Mouse (Mus musculus) embryonic facial prominence, embryonic 12.5 days (tissue): ENCODE data around the gene Brk1. TPM values are rescaled to one million over a fixed set of nuclear protein-coding genes. Genes with fewer than 3 reads are reported as not detected.
A peak's percentile ranks its signal among the peaks of the same experiment; 100 is the strongest.

Experiments used
- ATAC-seq: fragments of 200-750 bp; cut with Nextera tagmentation; 2 replicates; pipeline ENCODE4 v1.8.0; 2017; ENCODE audit not compliant: insufficient number of reproducible peaks, insufficient read depth, low FRiP score, low TSS enrichment
- H3K27ac ChIP-seq: fragments of 300-500 bp; sonication (generic); 2 replicates; pipeline ENCODE4 v1.5.1; 2016; ENCODE audit warnings: mild to moderate bottlenecking
- H3K27me3 ChIP-seq: fragments of 300-500 bp; sonication (generic); 2 replicates; pipeline ENCODE4 v1.6.1; 2016; ENCODE audit warnings: mild to moderate bottlenecking, moderate library complexity
- H3K36me3 ChIP-seq: fragments of 300-500 bp; sonication (generic); 2 replicates; pipeline ENCODE4 v1.6.1; 2016; ENCODE audit warnings: mild to moderate bottlenecking
- H3K4me1 ChIP-seq: fragments of 300-500 bp; sonication (generic); 2 replicates; pipeline ENCODE4 v1.6.1; 2016
- H3K4me2 ChIP-seq: fragments of 300-500 bp; sonication (generic); replicated peaks from 2 replicates; pipeline ENCODE4 v1.6.1; 2016; ENCODE audit warnings: mild to moderate bottlenecking, moderate library complexity
- H3K4me3 ChIP-seq: fragments of 300-500 bp; sonication (generic); 2 replicates; pipeline ENCODE4 v1.5.1; 2016; ENCODE audit warnings: mild to moderate bottlenecking
- H3K9ac ChIP-seq: fragments of 300-500 bp; sonication (generic); 2 replicates; pipeline ENCODE4 v1.6.1; 2016; ENCODE audit warnings: mild to moderate bottlenecking, moderate library complexity
- H3K9me3 ChIP-seq: fragments of 300-500 bp; sonication (generic); 2 replicates; pipeline ENCODE4 v1.6.1; 2016; ENCODE audit warnings: mild to moderate bottlenecking, moderate library complexity
- WGBS: fragments of 180-500 bp; shearing (Covaris S2); methylation state at CpG from one replicate; pipeline ENCODE4 v1.1.7; 2016; 5-methylcytosine and 5-hydroxymethylcytosine counted together
- polyA plus RNA-seq: library from polyadenylated mRNA; unstranded; fragments of >200 nt; fragmentation: Nextera tagmentation; extraction: Ambion mirVana; gene quantifications from 2 replicates; pipeline ENCODE4 v1.2.1, GENCODE M21; 2016

Brk1 gene
- polyA plus RNA-seq, 1 experiment from 2014 or later: 211 TPM

DNA sequence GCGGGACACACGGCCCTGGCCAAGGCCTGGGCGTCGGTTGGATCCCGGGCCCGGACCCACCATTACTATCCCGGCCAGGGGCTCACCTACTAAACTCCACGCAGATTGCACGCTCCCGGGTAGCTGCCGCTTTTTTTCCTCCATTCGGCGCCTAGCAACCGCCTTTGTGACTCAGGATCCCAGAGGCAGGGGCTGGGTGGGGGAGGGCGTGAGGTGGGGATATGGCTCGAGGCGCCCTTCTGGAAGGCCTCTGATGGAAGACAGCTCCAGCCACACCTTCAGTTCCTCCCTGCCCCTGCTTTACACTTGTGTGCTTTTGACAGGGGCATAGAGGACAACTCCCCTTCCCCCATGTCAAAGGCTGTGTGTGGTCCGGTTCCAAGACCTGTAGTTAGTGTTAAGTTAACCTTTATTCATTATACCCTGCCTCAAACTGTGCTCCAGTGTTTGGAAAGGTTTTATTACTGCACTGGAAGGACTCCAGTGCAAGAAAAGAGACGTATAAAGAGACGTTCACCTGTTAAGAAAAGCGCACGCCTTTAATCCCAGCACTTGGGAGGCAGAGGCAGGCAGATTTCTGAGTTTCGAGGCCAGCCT is 3.9 kb upstream of the Brk1 start, which contains the start of gene Fancd2os:
TSS of gene Fancd2os (minus strand) at position 173 of the 597 bp plus-strand sequence.
- Histone ChIP-seq H3K9me3 (no peaks in the 10 kb centered on the region), H3K27me3 (no peaks in the 10 kb centered on the region), H3K9ac (no peak within 1 kb of the TSS), H3K4me2 (no peak within 1 kb of the TSS), H3K36me3 (0 out of 2 replicates have a peak, but pooled peaks cover 2% of the 10 kb centered on the region), H3K27ac (no peak within 1 kb of the TSS), H3K4me3 (no peak within 1 kb of the TSS), H3K4me1 (peaks cover 4% of the 10 kb centered on the region)
- ATAC-seq: no peak
- WGBS: 43% methylated on average over 23 of the region's 23 CpGs

DNA sequence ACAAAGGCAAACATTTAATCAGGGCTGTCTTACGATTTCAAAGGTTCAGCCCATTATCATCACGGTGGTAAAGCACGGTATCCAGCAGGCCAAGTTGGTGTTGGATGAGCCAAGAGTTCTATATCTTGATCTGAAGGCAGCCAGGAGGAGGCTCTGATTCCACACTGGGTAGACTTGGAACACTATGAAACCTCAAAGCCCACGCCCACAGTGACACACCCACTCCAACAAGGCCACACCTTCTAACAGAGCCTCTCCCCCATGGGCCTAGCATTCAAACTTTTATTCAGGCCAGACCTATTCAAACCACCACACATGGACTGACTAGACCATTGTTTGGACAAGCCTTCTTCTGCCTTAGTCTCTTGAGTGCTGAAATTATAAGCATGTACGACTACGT is 1.8 kb upstream of the Brk1 start:
- no peak for ATAC-seq
- Histone ChIP-seq H3K27ac (no peak overlapping the region), H3K4me2 (no peak overlapping the region), H3K4me1 (peaks cover 17% of the 10 kb centered on the region), H3K27me3 (no peaks in the 10 kb centered on the region), H3K36me3 (no peaks in the 10 kb centered on the region), H3K4me3 (no peak overlapping the region), H3K9me3 (no peaks in the 10 kb centered on the region), H3K9ac (no peak overlapping the region)
- WGBS: 93% methylated on average over 6 of the region's 6 CpGs

DNA sequence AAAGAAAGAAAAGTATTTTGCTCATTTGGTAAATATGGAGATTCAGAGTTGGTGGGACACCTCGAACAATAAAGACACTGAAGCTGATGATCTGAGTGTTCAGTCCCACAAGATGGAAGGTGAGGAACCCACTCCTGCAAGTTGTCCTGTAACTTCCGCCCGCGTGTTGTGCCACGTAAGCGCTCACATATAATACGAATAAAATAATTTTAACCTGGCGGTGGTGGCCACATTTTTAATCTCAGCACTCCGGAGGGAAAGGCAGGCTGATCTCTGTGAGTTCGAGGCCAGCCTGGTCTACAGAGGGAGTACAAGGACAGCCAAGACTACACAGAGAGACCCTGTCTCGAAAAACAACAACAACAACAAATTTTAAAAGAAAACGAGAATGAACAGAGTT is 579 bp upstream of the Brk1 start:
- Histone ChIP-seq H3K4me3 (peak overlapping the region; percentile 85), H3K9ac (peak overlapping the region; percentile 84; the same call in 1 of the 2 replicates), H3K9me3 (no peaks in the 10 kb centered on the region), H3K36me3 (no peaks in the 10 kb centered on the region), H3K27ac (0 out of 2 replicates have a peak overlapping the region, but pooled peaks have one; percentile 78), H3K4me1 (peaks cover 17% of the 10 kb centered on the region), H3K4me2 (peak overlapping the region; percentile 69), H3K27me3 (no peaks in the 10 kb centered on the region)
- 54% methylated on average over 12 of the region's 12 CpGs for WGBS
- peak; percentile 13; the same call in 1 of the 2 replicates for ATAC-seq

DNA sequence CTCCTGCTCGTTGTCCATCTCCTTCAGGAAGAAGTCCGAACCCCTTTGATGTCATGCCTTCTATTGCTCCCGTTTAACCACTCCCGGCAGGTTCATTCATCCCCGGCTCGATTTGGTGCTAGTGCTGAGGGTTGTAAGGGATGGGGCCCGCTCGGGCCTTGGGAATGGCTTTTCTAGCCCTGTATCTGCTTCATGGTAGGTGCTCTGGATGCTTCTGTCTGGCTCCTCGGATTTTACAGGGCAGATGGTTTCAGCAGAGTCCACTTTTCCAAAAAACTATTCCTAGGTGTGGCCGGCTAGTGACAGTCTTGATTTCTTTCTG is 613 bp downstream of the Brk1 start:
- 7% methylated on average over 10 of the region's 10 CpGs for WGBS
- peak overlapping the region; percentile 85 for H3K4me3 ChIP-seq
- H3K36me3 ChIP-seq: no peaks in the 10 kb centered on the region; the same call in 1 of the 2 replicates
- H3K9ac ChIP-seq: peak overlapping the region; percentile 84
- peak overlapping the region; percentile 78 for H3K27ac ChIP-seq
- H3K27me3 ChIP-seq: no peaks in the 10 kb centered on the region
- H3K4me2 ChIP-seq: peak overlapping the region; percentile 69
- no peak for ATAC-seq
- H3K4me1 ChIP-seq: peaks cover 17% of the 10 kb centered on the region
- H3K9me3 ChIP-seq: no peaks in the 10 kb centered on the region

DNA sequence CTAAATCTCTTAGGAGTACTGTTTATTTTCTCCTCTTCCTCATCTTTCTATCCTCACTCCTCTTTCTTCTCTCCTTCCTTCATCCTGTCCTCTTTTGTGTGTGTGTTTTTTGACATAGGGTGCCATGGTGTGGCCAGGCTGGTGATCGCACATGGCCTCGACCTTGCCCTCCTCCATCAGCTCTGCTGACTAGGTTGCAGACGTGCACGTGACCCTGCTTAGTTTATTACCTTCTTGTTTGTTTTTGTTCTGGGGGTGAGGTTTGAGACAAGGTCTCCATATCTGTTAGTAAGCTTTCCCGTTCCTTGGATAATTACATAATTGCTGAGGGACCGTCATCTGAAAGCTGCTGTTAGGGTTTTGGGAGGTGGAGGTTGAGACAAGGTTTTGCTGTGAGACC is 4.3 kb downstream of the Brk1 start:
- no peak for ATAC-seq
- H3K36me3 ChIP-seq: peaks cover 21% of the 10 kb centered on the region
- H3K4me2 ChIP-seq: no peak overlapping the region
- no peak overlapping the region for H3K27ac ChIP-seq
- no peaks in the 10 kb centered on the region for H3K27me3 ChIP-seq
- no peak overlapping the region for H3K9ac ChIP-seq
- H3K4me3 ChIP-seq: no peak overlapping the region
- 64% methylated on average over 6 of the region's 6 CpGs for WGBS
- no peaks in the 10 kb centered on the region for H3K9me3 ChIP-seq
- peaks cover 17% of the 10 kb centered on the region for H3K4me1 ChIP-seq

DNA sequence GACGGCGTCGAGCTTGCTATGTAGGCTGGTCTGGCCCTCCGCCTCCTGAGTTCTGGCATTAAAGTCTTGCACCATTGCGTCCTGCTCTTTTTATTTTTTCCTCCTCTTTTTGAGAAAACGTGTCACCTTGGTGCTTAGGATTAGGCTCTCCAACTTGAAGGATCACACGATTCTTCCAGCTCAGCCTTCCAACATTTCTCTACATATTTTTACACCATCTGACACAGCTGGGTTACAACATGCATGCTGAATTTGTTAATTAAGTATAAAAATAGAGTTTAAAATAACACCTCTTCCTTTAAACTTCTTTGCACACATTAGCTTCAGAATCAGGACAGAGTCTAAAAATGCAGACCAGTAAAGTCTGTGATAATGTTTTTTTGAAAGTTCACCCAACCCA is 4.7 kb downstream of the Brk1 start:
- Histone ChIP-seq H3K4me3 (no peak overlapping the region), H3K4me1 (peaks cover 17% of the 10 kb centered on the region), H3K9ac (no peak overlapping the region), H3K27ac (no peak overlapping the region), H3K36me3 (peaks cover 25% of the 10 kb centered on the region), H3K9me3 (no peaks in the 10 kb centered on the region), H3K4me2 (no peak overlapping the region), H3K27me3 (no peaks in the 10 kb centered on the region)
- no peak for ATAC-seq
- WGBS: 81% methylated on average over 7 of the region's 7 CpGs

GRCm38 (mm10) chr6:113612258-113612969 is 7.8 kb downstream of the Brk1 start:
- no peaks in the 10 kb centered on the region for H3K27me3 ChIP-seq
- no peak for ATAC-seq
- H3K9ac ChIP-seq: no peak overlapping the region
- no peak overlapping the region for H3K4me3 ChIP-seq
- H3K4me1 ChIP-seq: no peaks in the 10 kb centered on the region
- H3K36me3 ChIP-seq: peaks cover 56% of the 10 kb centered on the region
- no peak overlapping the region for H3K27ac ChIP-seq
- H3K9me3 ChIP-seq: no peaks in the 10 kb centered on the region
- WGBS: 89% methylated on average over 8 of the region's 8 CpGs
- H3K4me2 ChIP-seq: no peak overlapping the region

- H3K36me3 ChIP-seq: peaks cover 65% of the 10 kb centered on the region
- H3K4me2 ChIP-seq: no peak overlapping the region
- no peaks in the 10 kb centered on the region for H3K27me3 ChIP-seq
- no peak overlapping the region for H3K9ac ChIP-seq
- no peak overlapping the region for H3K4me3 ChIP-seq
- WGBS: 96% methylated on average over 7 of the region's 7 CpGs
- no peak overlapping the region for H3K27ac ChIP-seq
- no peak for ATAC-seq
- H3K4me1 ChIP-seq: no peaks in the 10 kb centered on the region
- H3K9me3 ChIP-seq: no peaks in the 10 kb centered on the region
These were observed 9.6 kb downstream of the Brk1 start for GRCm38 (mm10) chr6:113614152-113614551.

- Histone ChIP-seq H3K9me3 (no peaks in the 10 kb centered on the region), H3K4me2 (no peak overlapping the region), H3K4me3 (no peak overlapping the region), H3K27ac (no peak overlapping the region), H3K27me3 (no peaks in the 10 kb centered on the region), H3K36me3 (peaks cover 65% of the 10 kb centered on the region), H3K4me1 (no peaks in the 10 kb centered on the region), H3K9ac (no peak overlapping the region)
- no peak for ATAC-seq
- WGBS: 95% methylated on average over 8 of the region's 8 CpGs
These were observed 10.4 kb downstream of the Brk1 start for GRCm38 (mm10) chr6:113614997-113615396.

DNA sequence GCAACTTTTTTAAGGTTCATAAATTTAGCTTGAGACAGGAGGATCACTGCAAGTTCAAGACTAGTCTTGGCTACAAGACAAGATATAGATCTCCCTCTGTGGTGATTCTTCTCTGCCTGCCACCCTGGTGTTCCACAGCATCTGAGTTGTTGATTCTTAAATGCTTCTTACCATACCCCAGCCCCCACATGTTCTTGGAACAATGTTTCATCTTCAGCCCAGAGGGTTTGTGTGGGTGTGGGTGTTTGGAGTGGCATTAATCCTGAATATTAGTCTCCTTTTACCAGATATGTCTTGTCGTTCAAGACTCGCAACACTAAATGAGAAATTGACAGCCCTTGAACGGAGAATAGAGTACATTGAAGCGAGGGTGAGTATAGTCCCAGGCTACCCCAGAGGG is 10.9 kb downstream of the Brk1 start:
- Histone ChIP-seq H3K4me1 (no peaks in the 10 kb centered on the region), H3K27me3 (no peaks in the 10 kb centered on the region), H3K4me2 (no peak overlapping the region), H3K9ac (no peak overlapping the region), H3K27ac (no peak overlapping the region), H3K9me3 (no peaks in the 10 kb centered on the region), H3K4me3 (no peak overlapping the region), H3K36me3 (peaks cover 63% of the 10 kb centered on the region)
- no peak for ATAC-seq
- 94% methylated on average over 4 of the region's 4 CpGs for WGBS

GRCm38 (mm10) chr6:113623386-113623785 is 18.8 kb downstream of the Brk1 start:
- Histone ChIP-seq H3K4me3 (peak overlapping the region; percentile 71), H3K4me2 (peak overlapping the region; percentile 74), H3K36me3 (peaks cover 16% of the 10 kb centered on the region), H3K4me1 (peaks cover 15% of the 10 kb centered on the region), H3K27ac (no peak overlapping the region), H3K9me3 (no peaks in the 10 kb centered on the region), H3K9ac (no peak overlapping the region), H3K27me3 (no peaks in the 10 kb centered on the region)
- ATAC-seq: no peak
- WGBS: 75% methylated on average over 5 of the region's 5 CpGs
